8 mouse cellular contexts compared by ENCODE assay signal in the genomic region with DNA sequence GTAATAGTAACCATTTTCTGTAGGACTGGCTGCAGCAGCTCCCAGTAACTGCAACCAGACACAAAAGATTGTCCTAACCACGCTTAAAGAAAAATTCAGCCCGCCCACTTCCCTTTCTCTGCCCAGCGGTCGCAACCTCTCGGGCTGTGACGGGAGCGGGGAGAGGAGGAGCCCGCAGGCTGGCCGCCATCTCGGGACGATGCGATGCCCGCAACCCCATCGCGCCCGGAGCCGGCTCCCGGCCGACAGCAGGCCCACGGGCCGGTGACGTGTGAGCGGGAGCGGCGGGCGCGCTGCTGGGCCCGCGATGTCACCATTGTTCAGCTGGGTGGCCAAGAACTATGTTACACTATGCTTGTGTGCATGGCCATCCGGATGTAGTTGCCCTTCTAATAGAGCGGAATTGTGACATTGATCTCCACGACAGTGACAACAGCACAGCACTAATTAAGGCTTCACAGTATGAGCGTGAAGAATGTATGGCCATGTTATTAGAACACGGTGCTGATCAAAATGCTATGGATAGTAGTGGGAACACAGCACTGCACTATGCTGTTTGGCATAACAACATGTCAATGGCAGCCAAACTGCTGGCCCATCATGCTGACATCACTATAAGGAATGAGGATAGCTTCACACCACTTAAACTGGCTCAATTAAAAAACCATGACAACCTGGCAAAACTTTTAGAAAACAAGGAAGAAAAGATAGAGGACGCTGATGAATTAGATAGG. TPM values are rescaled to one million over a fixed set of nuclear protein-coding genes. Genes with fewer than 3 reads are reported as not detected.
DNase-seq lines count a peak whose midpoint lies in the region; ATAC-seq and TF ChIP-seq lines count a peak whose summit lies in the region.

No protein-coding gene starts in this region.

- H3K36me3 ChIP-seq in embryonic facial prominence, embryonic 11.5 days (replicated peaks; ENCODE audit: control insufficient read depth, insufficient read depth, low read depth, low read length): no peaks in the 10 kb centered on the region
- H3K36me3 ChIP-seq in heart, embryonic 10.5 days: no peaks in the 10 kb centered on the region
- no peaks in the 10 kb centered on the region for H3K36me3 ChIP-seq in kidney, adult 2 months (ENCODE audit: control insufficient read depth, insufficient read depth, low read length)
- no peaks in the 10 kb centered on the region for H3K36me3 ChIP-seq in lung, embryonic 14.5 days (ENCODE audit: insufficient read depth)

- no peaks in the 10 kb centered on the region for H3K27me3 ChIP-seq in embryonic facial prominence, embryonic 11.5 days (ENCODE audit: control insufficient read depth, insufficient read depth, low read length)
- peaks cover 16% of the 10 kb centered on the region; the same call in 1 of the 2 replicates for H3K27me3 ChIP-seq in heart, embryonic 10.5 days (ENCODE audit: insufficient read depth, poor library complexity, severe bottlenecking)
- H3K27me3 ChIP-seq in kidney, adult 2 months (replicated peaks; ENCODE audit: control insufficient read depth, insufficient read depth, low read length): no peaks in the 10 kb centered on the region
- no peaks in the 10 kb centered on the region for H3K27me3 ChIP-seq in lung, embryonic 14.5 days (ENCODE audit: insufficient read depth, low read length)

- DNase-seq in spleen, postnatal 4 days (ENCODE audit: low spot score in 2 of 2): peak; percentile 22 to 66
- DNase-seq in spleen, adult 12 weeks (ENCODE audit: low spot score): no peak
- DNase-seq in embryonic facial prominence, embryonic 11.5 days (ENCODE audit: low spot score): peak; percentile 74
- peak; percentile 75 for DNase-seq in heart, embryonic 10.5 days (ENCODE audit: low spot score)
- peak; percentile 27 for DNase-seq in kidney, adult 2 months
- DNase-seq in lung, embryonic 14.5 days: peak; percentile 81
- DNase-seq in ovary, postnatal 10 days (ENCODE audit: low spot score): peak; percentile 9

- no peaks in the 10 kb centered on the region for H3K9me3 ChIP-seq in embryonic facial prominence, embryonic 11.5 days (replicated peaks; ENCODE audit: control insufficient read depth, low read length)
- no peaks in the 10 kb centered on the region for H3K9me3 ChIP-seq in heart, embryonic 10.5 days
- no peaks in the 10 kb centered on the region for H3K9me3 ChIP-seq in lung, embryonic 14.5 days (ENCODE audit: low read depth, low read length)

- no peak for TF ChIP-seq POLR2A in kidney, adult 2 months (IDR thresholded peaks at IDR 0.05; ENCODE audit: low read depth, low read length)

- TF ChIP-seq CTCF in kidney, adult 2 months (conservative IDR thresholded peaks at IDR 0.05; ENCODE audit: insufficient read depth, insufficient read length, low read depth, low read length): no peak
- no peak for TF ChIP-seq CTCF in lung, embryonic 14.5 days (IDR thresholded peaks at IDR 0.05; ENCODE audit: low read depth)

- 15% methylated on average over 35 of the region's 35 CpGs for WGBS in embryonic facial prominence, embryonic 11.5 days
- 19% methylated on average over 35 of the region's 35 CpGs for WGBS in heart, embryonic 10.5 days
- 32% methylated on average over 35 of the region's 35 CpGs for WGBS in kidney, adult 2 months
- WGBS in lung, embryonic 14.5 days: 21% methylated on average over 35 of the region's 35 CpGs

- H3K4me2 ChIP-seq in embryonic facial prominence, embryonic 11.5 days (ENCODE audit: low read depth, low read length): peak overlapping the region; percentile 64
- peak overlapping the region; percentile 74 for H3K4me2 ChIP-seq in lung, embryonic 14.5 days

- H3K4me1 ChIP-seq in embryonic facial prominence, embryonic 11.5 days (ENCODE audit: control insufficient read depth, insufficient read depth, low read length): no peaks in the 10 kb centered on the region
- 0 out of 2 replicates have a peak, but pooled peaks cover 8% of the 10 kb centered on the region for H3K4me1 ChIP-seq in heart, embryonic 10.5 days
- no peaks in the 10 kb centered on the region for H3K4me1 ChIP-seq in kidney, adult 2 months (ENCODE audit: control insufficient read depth, insufficient read depth, low read length)
- no peaks in the 10 kb centered on the region for H3K4me1 ChIP-seq in lung, embryonic 14.5 days (ENCODE audit: insufficient read depth)

- peak; percentile 44; the same call in 1 of the 2 replicates for ATAC-seq in embryonic facial prominence, embryonic 11.5 days (replicated peaks; ENCODE audit: insufficient number of reproducible peaks, low FRiP score, low TSS enrichment, low read depth)
- peak; percentile 71; the same call in 1 of the 2 replicates for ATAC-seq in lung, embryonic 14.5 days (ENCODE audit: insufficient read depth)
- no peak for ATAC-seq in erythroid progenitor cell, adult 5-6 weeks (replicated peaks; ENCODE audit: low FRiP score, poor library complexity, severe bottlenecking)

- H3K4me3 ChIP-seq in embryonic facial prominence, embryonic 11.5 days (ENCODE audit: low read depth, low read length): peak overlapping the region; percentile 28
- peak overlapping the region; percentile 60 for H3K4me3 ChIP-seq in heart, embryonic 10.5 days
- H3K4me3 ChIP-seq in kidney, adult 2 months (ENCODE audit: insufficient read depth, low read depth, low read length): peak overlapping the region; percentile 40
- peak overlapping the region; percentile 34 for H3K4me3 ChIP-seq in lung, embryonic 14.5 days (ENCODE audit: low read depth, low read length)

- no peak overlapping the region for H3K27ac ChIP-seq in embryonic facial prominence, embryonic 11.5 days (replicated peaks; ENCODE audit: low read depth, low read length)
- peak overlapping the region; percentile 75 for H3K27ac ChIP-seq in heart, embryonic 10.5 days
- no peak overlapping the region for H3K27ac ChIP-seq in kidney, adult 2 months (ENCODE audit: insufficient read depth, low read depth, low read length)
- no peak overlapping the region for H3K27ac ChIP-seq in lung, embryonic 14.5 days (ENCODE audit: low read depth)

- peak overlapping the region; percentile 74 for H3K9ac ChIP-seq in embryonic facial prominence, embryonic 11.5 days (replicated peaks; ENCODE audit: low read length)
- H3K9ac ChIP-seq in lung, embryonic 14.5 days: peak overlapping the region; percentile 53

RNA-seq across cellular contexts. Expression of gene C2cd4b, which starts 59.2 kb away (rescaled TPM):
- polyA plus RNA-seq in embryonic facial prominence, embryonic 11.5 days (2014; fragmentation: Nextera tagmentation; extraction: Ambion mirVana): not detected in 2 replicates
- 2.3 and 2.8 TPM in 2 replicates for polyA plus RNA-seq in heart, embryonic 10.5 days (2016; fragmentation: Nextera tagmentation; extraction: Ambion mirVana)
- polyA plus RNA-seq in kidney, adult 2 months (2012; rRNA removed): not detected in 2 replicates
- 1.1 and 1.7 TPM in 2 replicates for polyA plus RNA-seq in lung, embryonic 14.5 days (2014; fragmentation: Nextera tagmentation; extraction: Ambion mirVana)
- not detected in 2 replicates for total RNA-seq in erythroid progenitor cell, adult 5-6 weeks (2015; ENCODE audit: low replicate concordance)
- not detected in 2 replicates for total RNA-seq in erythroid progenitor cell, adult 5-6 weeks (2017; ENCODE audit: low replicate concordance)
